Mouse (Mus musculus) erythroblast, embryonic 14.5 days (primary cell): ENCODE data around the gene Plekhg1.

ENCODE experiments used
- GATA1 ChIP-seq: IDR thresholded peaks from 2 replicates; pipeline ENCODE4 v1.6.1; 2012; ENCODE audit warnings: low read length, inconsistent platforms, mixed read lengths
- TAL1 ChIP-seq: IDR thresholded peaks from 3 replicates; pipeline ENCODE4 v1.6.1; 2012; ENCODE audit warnings: low read length, inconsistent platforms, mixed read lengths

DNA sequence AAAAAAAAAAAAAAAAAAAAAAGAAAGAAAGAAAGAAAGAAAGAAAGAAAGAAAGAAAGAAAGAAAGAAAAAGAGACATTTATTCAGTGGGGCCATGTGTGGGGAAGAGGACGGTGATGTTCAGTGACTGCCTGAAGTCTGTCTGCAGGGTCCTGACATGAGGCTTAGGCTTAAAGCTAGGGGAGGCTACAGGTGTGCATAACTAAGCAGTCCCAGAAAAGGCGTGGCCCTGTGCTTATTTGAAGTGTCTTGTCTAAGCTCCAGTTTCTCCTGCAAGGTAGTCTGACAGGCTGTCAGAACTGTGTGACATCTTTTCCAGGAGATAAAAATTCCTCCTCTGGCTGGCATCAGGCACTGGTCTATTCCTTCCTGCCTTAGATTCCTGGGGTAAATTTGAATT is 37.6 kb upstream of the Plekhg1 start:
- no peak for TF ChIP-seq TAL1
- TF ChIP-seq GATA1: no peak
